Mouse (Mus musculus) ovary, postnatal 10 days (tissue): ENCODE measurements around the gene Cxcl3.
"Not testable (repeated sequence)": the region's sequence is repeated elsewhere in the genome, so short reads cannot be mapped to it uniquely, and the experiment has no call there.

Experiments
- DNase-seq: peaks from one replicate; pipeline ENCODE4 v3.0.0; 2022; ENCODE audit warnings: low spot score

The Cxcl3 gene

DNA sequence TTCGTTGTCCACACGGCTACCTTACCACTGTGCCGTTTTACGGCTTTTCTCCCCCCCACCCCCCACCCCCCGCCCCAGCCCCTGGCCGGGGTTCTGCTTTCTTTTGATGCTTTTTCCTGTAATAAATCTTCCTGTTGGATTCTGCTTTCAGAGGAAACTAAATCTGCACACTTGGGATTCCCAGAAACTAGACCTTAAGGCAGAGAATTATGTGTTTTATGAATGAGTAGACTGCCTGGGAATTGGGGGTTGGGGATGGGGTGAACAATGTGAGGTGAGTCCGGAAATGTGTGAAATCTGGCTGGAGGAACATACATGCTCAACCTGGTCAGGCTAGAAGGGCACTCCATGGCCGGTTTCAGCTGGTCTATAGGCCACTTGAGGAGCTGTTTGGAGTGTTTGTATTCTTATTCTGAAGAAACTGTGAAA, 4.2 kb downstream of the Cxcl3 start:
- DNase-seq, result no peak

DNA sequence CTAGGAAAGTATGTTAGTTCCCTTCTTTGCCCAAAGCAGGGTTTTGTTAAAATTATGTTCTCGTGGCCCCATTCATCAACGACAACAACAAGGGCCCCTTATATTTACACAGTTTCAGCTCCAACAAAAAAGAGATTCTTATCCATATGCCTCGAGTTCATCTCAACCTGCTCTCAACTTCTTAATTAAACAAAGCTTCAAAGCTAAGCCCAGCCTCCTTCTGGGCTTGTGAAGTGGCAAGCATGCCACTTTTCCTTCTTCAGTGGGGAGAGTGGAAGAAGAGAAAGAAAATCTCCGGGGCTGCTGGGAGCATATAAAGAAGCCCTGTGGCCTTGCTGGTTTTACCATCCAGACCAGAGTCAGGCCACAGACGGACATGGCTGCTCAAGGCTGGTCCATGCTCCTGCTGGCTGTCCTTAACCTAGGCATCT, 8.3 kb downstream of the Cxcl3 start, which contains the start of gene Cxcl15:
Gene Cxcl15 (plus strand): TSS at position 340 of the 431 bp plus-strand sequence.
- DNase-seq, result no peak

DNA sequence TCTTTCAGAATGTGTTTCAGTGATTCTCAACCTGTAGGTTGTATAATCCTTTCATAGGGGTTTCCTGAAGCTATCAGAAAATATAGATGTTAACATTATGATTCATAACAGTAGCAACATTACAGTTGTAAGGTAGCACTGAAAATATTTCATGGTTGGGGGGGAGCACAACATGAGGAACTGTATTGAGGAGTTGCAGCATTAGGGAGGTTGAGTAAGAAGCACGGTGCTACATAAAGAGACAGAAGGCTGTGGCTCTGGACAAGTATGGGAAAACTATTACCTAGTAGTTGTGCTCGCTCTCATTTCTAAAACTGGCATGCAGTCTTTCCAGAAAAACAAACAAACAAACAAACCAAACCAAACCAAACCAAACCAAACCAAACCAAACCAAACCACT, 9.5 kb downstream of the Cxcl3 start:
- not testable (repeated sequence) for DNase-seq

DNA sequence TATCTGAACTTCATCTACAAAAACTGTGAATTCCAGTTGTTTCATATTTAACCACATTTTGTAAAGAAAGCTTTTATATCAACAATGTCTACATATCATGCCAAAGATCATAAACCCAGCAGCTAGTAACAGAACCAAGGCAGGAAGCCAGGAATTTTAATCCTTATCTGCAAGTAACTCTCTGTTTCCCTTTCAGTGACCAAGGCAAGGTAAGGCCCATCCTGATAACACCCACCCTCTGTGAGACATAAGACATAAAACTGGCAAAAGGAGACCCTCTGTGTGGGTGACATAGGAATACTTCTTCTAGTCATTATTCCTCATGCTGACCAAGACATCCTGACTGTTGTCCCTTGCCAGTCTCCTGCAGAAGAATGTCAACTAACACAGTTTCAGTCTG, 18.7 kb downstream of the Cxcl3 start:
- DNase-seq, result no peak

DNA sequence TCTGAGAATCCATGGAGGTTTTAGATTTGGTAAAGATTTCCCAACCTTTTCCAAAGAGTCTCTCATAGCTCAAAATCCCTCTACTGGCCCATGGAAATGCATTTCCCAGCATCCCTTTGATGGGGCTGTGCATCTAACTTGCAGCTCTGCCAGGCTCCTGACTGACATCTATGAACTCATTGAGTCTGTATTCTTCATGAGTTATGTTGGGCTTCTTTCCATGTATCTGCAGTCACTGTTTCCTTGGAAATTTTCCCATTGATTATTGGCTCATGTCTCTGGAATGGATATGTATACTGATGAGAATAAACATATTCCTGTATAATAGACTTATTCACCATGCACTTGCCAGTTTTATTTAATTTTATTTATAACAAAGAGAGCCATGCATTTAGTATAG, 20.1 kb downstream of the Cxcl3 start:
- no peak for DNase-seq

DNA sequence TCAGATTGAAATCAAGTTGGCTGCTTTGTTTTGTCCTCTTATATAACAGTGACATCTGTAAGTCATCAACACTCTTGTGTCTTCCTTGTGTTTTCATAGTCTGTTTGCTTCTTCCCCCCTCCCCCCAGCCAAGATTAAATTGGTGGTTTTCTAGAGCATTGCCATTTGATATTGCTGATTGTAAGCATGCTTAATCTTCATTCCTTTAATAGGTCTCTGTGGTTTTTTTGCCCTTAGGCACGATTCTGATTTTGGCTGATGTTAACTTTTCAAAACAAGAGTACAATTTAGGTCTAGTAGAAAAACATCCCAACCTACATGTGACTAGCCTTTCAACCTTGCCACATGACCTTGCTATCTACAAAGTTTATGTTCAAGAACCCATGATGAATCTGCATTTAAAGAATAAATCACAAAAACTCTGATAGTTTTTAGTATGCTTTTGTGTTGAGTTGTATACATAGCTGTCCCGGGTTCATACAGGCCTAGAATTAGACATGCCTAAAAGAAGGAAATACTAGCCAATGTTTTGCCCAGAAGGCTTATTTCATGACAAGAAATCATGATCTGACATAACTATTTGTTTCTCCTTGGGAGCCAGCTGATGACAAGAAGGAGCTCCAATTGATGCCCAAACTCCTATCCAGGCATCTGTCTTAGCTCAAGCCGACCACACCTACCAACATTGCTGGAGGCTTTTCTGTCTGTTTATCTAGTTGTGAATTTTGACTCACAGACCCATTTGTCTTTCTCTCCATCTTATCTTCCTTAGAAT, 21.5 kb downstream of the Cxcl3 start:
- DNase-seq, result no peak

DNA sequence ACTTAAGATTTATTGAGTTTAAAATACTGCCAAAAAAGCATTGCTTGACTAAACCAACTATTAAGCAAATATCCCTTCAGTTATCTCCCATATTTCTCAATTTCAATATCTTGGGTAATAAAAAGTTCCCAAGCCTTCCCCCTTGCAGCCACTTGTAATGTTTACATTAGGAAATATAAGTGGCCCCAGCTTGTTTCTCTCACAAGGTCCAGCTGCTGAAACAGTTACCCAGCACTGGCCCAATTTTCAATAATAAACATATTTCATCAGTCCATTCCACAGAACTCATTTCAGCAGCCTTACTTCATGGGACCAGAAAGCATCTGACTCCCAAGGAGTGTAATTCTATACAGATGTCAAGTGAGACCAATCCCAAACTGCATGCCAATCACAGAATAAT, 33.9 kb downstream of the Cxcl3 start:
- no peak for DNase-seq

DNA sequence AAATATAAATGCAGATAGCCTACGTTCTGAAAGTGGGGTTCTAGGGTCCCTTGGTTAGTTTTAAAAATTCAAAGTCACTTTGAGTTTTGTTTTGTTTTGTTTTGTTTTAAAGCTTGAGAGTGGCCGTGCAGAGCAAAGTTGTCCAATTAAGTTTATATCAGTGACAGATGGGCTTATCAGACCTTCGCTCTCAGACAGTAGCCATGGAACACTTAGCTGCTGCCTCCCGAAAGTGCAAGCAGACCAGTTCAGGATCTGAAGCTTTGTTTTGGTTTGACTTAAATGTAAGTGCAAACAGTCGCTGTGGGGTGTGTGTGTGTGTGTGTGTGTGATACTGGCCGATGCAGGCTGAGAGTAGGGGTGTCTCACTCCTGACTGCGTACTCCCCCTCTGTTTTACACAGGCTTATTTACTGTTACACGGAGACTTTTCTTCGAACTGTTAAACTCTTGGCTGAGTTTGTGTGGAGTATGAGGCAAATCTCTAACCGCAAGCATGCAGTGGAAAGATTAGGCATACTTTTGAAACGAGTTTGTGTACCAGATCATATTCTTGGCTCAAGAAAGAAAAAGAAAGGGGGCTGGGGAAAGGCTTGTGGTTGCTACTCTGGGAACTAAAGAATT, 46.4 kb downstream of the Cxcl3 start:
- no peak for DNase-seq

DNA sequence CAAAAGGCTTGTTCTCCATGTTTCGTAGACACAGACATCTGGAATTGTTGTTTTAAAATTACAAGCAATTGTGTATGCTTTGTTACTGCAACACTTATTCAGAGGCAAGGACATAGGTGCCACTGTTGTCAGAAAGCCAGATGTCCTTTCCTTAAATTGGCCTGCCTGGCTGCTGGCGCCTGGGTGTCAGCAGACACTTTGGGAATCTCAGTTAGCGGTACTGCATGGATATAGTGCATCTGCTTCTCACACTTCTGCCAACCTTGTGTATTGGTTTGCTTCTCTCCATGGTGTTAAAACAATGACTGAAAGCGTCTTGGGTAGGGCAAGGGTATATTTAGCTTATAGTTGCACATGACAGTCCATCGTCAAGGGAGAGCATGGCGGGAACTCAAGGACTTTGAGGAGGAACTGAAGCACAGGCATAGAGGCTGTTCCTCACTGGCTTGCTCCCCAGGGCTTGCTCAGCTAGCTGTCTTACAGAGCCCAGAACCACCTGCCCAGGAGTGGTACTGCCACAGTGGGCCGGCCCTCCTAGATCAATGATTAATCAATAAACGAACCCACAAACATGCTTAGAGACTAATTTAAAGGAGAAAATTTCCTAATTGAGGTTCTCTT, 47.0 kb downstream of the Cxcl3 start:
- no peak for DNase-seq

DNA sequence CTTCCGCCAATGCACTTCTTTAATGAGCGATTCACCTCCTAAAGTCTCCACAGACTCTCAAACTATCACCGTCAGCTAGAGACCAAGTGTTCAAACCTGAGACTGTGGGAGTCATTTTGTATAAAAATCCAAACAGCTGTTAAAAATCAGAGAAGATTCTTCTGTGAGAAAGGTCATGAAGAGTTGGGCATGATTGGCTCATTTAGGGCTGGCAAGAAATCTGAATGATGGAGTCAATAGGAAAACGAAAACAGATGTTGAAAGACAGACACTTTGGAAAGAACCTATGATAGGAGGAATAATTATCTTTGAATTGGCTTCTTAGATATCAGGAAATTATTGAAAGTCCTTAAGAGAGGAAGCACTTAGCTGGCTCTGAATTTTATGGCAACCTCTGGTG, 48.5 kb downstream of the Cxcl3 start:
- DNase-seq, result no peak

DNA sequence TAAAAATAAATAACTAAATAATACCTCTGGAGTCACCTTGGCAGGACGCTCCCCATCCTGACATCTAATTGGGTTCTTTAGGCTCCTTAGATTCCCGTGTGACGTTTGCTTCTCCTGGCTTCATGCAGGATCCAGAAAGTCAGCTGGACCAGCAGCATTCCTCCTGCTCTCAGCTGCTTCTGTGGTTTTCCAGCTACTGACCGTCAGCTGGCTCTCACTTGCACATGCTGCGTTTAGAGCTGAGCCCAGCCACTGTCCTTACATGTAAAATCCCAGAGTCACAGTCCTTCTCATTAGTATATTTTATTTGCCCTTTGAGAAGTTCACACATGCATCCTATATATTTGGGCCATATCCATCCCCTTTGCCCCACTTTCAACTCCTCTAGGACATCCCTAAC, 52.7 kb downstream of the Cxcl3 start:
- DNase-seq, result no peak
